9 mouse cellular contexts compared by ENCODE assay signal in the genomic region with DNA sequence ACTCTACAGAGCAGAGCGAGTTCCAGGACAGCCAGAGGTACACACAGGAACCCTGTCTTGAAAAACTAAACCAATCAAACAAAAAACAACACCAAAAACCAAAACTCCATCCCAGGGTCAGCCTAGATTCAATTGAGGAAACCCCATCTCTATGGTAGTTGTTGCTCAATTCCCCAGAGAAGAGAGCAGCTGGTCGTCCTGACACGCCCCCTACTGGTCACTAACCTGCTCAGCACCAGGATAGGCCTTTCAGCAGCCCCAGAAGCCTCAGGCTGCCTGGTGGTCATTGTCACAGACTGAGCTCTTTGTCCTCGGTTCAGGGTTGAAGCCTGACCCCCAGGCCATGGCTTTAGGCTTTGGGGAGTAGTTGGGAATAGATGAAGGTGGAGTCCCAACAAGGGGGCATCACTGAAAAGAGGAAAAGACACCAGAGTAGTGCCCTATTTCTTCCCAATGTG. TPM values are rescaled to one million over a fixed set of nuclear protein-coding genes. Genes with fewer than 3 reads are reported as not detected.
A peak's percentile ranks its signal among the peaks of the same experiment; 100 is the strongest.
DNase-seq lines count a peak whose midpoint lies in the region; ATAC-seq and TF ChIP-seq lines count a peak whose summit lies in the region.
"Had no signal": no experiment of that assay in that cellular context is flagged by ENCODE, and none has a peak within 500 bp of the region (broad histone marks: within the 10 kb centered on the region; RNA-seq: fewer than 3 reads in every experiment).

A gene (minus strand): TSS at position 408 of the 458 bp plus-strand sequence.

- WGBS in kidney, embryonic 14.5 days = 28% methylated on average over 4 of the region's 4 CpGs
- 23% methylated on average over 4 of the region's 4 CpGs for WGBS in liver, embryonic 13.5 days (ENCODE audit: insufficient replicate concordance)
- WGBS in thymus, adult 2 months = 25% methylated on average over 4 of the region's 4 CpGs

- H3K4me1 ChIP-seq in kidney, embryonic 14.5 days (ENCODE audit: control insufficient read depth, insufficient read depth, low read length) = peaks cover 15% of the 10 kb centered on the region
- peaks cover 40% of the 10 kb centered on the region for H3K4me1 ChIP-seq in liver, embryonic 13.5 days (replicated peaks)
- H3K4me1 ChIP-seq in thymus, adult 2 months (replicated peaks; ENCODE audit: control insufficient read depth, insufficient read depth, low read length) = peaks cover 11% of the 10 kb centered on the region

- H3K4me3 ChIP-seq in kidney, embryonic 14.5 days (ENCODE audit: low read length) = no peak within 1 kb of the TSS
- no peak within 1 kb of the TSS for H3K4me3 ChIP-seq in liver, embryonic 13.5 days (replicated peaks)
- H3K4me3 ChIP-seq in myocyte = no peak within 1 kb of the TSS
- no peak within 1 kb of the TSS for H3K4me3 ChIP-seq in thymus, adult 2 months (ENCODE audit: control insufficient read depth, insufficient read depth, low read length)
- H3K4me3 ChIP-seq: erythroblast, embryonic 14.5 days had no signal

- peak; percentile 76; the same call in 1 of the 2 replicates for TF ChIP-seq CTCF in thymus, adult 2 months (IDR thresholded peaks at IDR 0.05; ENCODE audit: borderline replicate concordance, control insufficient read depth, extremely low read depth, insufficient read depth, low read length, poor library complexity)

- DNase-seq in urinary bladder, postnatal 14 days (ENCODE audit: low spot score) = peak; percentile 50
- DNase-seq in urinary bladder, adult 18-20 months (ENCODE audit: low spot score in 2 of 2) = no peak
- DNase-seq in embryo, embryonic 11 days = peak; percentile 80
- DNase-seq in heart, adult 8-10 months (ENCODE audit: low spot score) = peak; percentile 56
- DNase-seq in liver, embryonic 13.5 days = peak; percentile 59
- peak; percentile 56 for DNase-seq in thymus, adult 2 months

- H3K9me3 ChIP-seq in kidney, embryonic 14.5 days (ENCODE audit: control insufficient read depth, low read length) = no peaks in the 10 kb centered on the region
- no peaks in the 10 kb centered on the region for H3K9me3 ChIP-seq in liver, embryonic 13.5 days (replicated peaks)

- H3K36me3 ChIP-seq in kidney, embryonic 14.5 days (ENCODE audit: control insufficient read depth, insufficient read depth, low read length) = no peaks in the 10 kb centered on the region
- no peaks in the 10 kb centered on the region for H3K36me3 ChIP-seq in liver, embryonic 13.5 days
- no peaks in the 10 kb centered on the region for H3K36me3 ChIP-seq in myocyte (ENCODE audit: control insufficient read depth, insufficient read depth)
- H3K36me3 ChIP-seq in thymus, adult 2 months (ENCODE audit: control insufficient read depth, insufficient read depth, low read length) = no peaks in the 10 kb centered on the region

- H3K4me2 ChIP-seq in kidney, embryonic 14.5 days (replicated peaks; ENCODE audit: low read depth, low read length) = no peak within 1 kb of the TSS
- no peak within 1 kb of the TSS for H3K4me2 ChIP-seq in liver, embryonic 13.5 days
- H3K4me2 ChIP-seq in myocyte (ENCODE audit: low read depth) = peak within 1 kb of the TSS; percentile 56

- H3ac ChIP-seq in myocyte (ENCODE audit: control insufficient read depth, insufficient read length) = no peak within 1 kb of the TSS

- no peaks in the 10 kb centered on the region for H3K27me3 ChIP-seq in kidney, embryonic 14.5 days (ENCODE audit: control insufficient read depth, insufficient read depth, low read length)
- no peaks in the 10 kb centered on the region for H3K27me3 ChIP-seq in liver, embryonic 13.5 days
- H3K27me3 ChIP-seq in myocyte (ENCODE audit: control insufficient read depth, insufficient read depth, insufficient read length) = no peaks in the 10 kb centered on the region
- H3K27me3 ChIP-seq in thymus, adult 2 months (ENCODE audit: control insufficient read depth, insufficient read depth, low read length) = no peaks in the 10 kb centered on the region

- ATAC-seq in kidney, embryonic 14.5 days (ENCODE audit: low FRiP score, low TSS enrichment) = no peak
- no peak for ATAC-seq in liver, embryonic 13.5 days (ENCODE audit: low read depth)

- TF ChIP-seq POLR2A in myocyte (IDR thresholded peaks at IDR 0.05; ENCODE audit: insufficient read length, low read depth) = no peak
- TF ChIP-seq POLR2A in thymus, adult 2 months (IDR thresholded peaks at IDR 0.05; ENCODE audit: control insufficient read depth, extremely low read depth, insufficient read depth, low read length, poor library complexity) = no peak

- no peak within 1 kb of the TSS for H3K9ac ChIP-seq in kidney, embryonic 14.5 days (ENCODE audit: low read depth, low read length)
- H3K9ac ChIP-seq in liver, embryonic 13.5 days = no peak within 1 kb of the TSS

- peak within 1 kb of the TSS; percentile 86; the same call in 1 of the 2 replicates for H3K27ac ChIP-seq in kidney, embryonic 14.5 days (ENCODE audit: low read depth, low read length)
- H3K27ac ChIP-seq in liver, embryonic 13.5 days = no peak within 1 kb of the TSS
- no peak within 1 kb of the TSS for H3K27ac ChIP-seq in thymus, adult 2 months (ENCODE audit: control insufficient read depth, insufficient read depth, low read length)

- H3K79me2 ChIP-seq in myocyte (ENCODE audit: control insufficient read depth, insufficient read depth) = peaks cover 11% of the 10 kb centered on the region

TF ChIP-seq in myocyte, 11 proteins besides CTCF, POLR2A, EP300 and RAD21:
- TF ChIP-seq MAX (IDR thresholded peaks at IDR 0.05; ENCODE audit: low read depth) = no peak
- peak; percentile 45 to 80 (median 51) for TF ChIP-seq MYOG (IDR thresholded peaks at IDR 0.05; ENCODE audit: control insufficient read depth in 1 of 3, insufficient read depth in 1 of 3, insufficient read length in 2 of 3, low read depth in 2 of 3)
- TF ChIP-seq TCF3 (IDR thresholded peaks at IDR 0.05; ENCODE audit: insufficient read length, low read depth) = no peak
- TF ChIP-seq MYOD1 (IDR thresholded peaks at IDR 0.05; ENCODE audit: control insufficient read depth in 1 of 3, insufficient read length in 2 of 3, low read depth in 2 of 3) = peak; percentile 36 to 74 (median 66)
- peak; percentile 83 for TF ChIP-seq CEBPB (IDR thresholded peaks at IDR 0.05; ENCODE audit: insufficient read depth, poor library complexity, severe bottlenecking)
- no peak for TF ChIP-seq E2F4 (IDR thresholded peaks at IDR 0.05; ENCODE audit: insufficient read depth)
- TF ChIP-seq TCF12 (IDR thresholded peaks at IDR 0.05; ENCODE audit: insufficient read depth, poor library complexity, severe bottlenecking) = peak; percentile 16

RNA-seq across cellular contexts. Expression of the gene that starts here (rescaled TPM):
- 10 to 100 TPM; 24.5 to 29.9 (median 26.0) TPM for total RNA-seq in heart, adult 8-10 months (2022)
- polyA plus RNA-seq in kidney, embryonic 14.5 days (2014; fragmentation: Nextera tagmentation; extraction: Ambion mirVana) = 160 and 212 TPM in 2 replicates
- polyA plus RNA-seq in liver, embryonic 13.5 days (2015; fragmentation: Nextera tagmentation; extraction: Ambion mirVana) = 59.3 and 62.7 TPM in 2 replicates
- polyA plus RNA-seq in myocyte (2012; fragmentation: generic; extraction: Trizol) = 78.2 TPM
- polyA plus RNA-seq in thymus, adult 2 months (2012; rRNA removed) = 86.0 and 132 TPM in 2 replicates

Comparison
In these comparisons a context has a peak if more than half of its experiments do, and no peak if none do; other contexts are left out.
1. DNase-seq: peak in urinary bladder, postnatal 14 days (single experiment), embryo, embryonic 11 days (single experiment), heart, adult 8-10 months (single experiment), liver, embryonic 13.5 days (single experiment) and thymus, adult 2 months (single experiment); none in urinary bladder, adult 18-20 months (0 of 2).